Mouse (Mus musculus) heart, adult 10 weeks (tissue): ENCODE results near the gene Dnajb4. TPM values are rescaled to one million over a fixed set of nuclear protein-coding genes. Genes with fewer than 3 reads are reported as not detected.

Experiments
- polyA plus RNA-seq: library from polyadenylated mRNA; stranded (reverse); fragments of 350-450 nt; fragmentation: Illumina TruSeq; extraction: RNeasy Lipid Tissue Mini Kit (QIAGEN cat#74804); gene quantifications from one replicate; pipeline ENCODE4 v1.2.3, GENCODE M21; 2014; ENCODE audit warnings: low read depth, low replicate concordance

Dnajb4 gene
- polyA plus RNA-seq = 109 TPM

GRCm38 (mm10) chr3:152209967-152210634 lies at the start of gene Dnajb4, which contains the start of gene Fubp1:
Gene Dnajb4, minus strand, starts transcription at chr3:152210302.
Gene Fubp1, plus strand, starts transcription at chr3:152210422.

GRCm38 (mm10) chr3:152166099-152166423 lies 44.0 kb downstream of the Dnajb4 start, which contains the start of gene Gipc2:
Gene Gipc2, minus strand, starts transcription at chr3:152166230.

Other genes with a start within 250 kb of the Dnajb4 start
- gene Gipc2, start 44.1 kb downstream of the Dnajb4 start, polyA plus RNA-seq = 3.5 TPM
- 57.9 TPM for gene Fubp1, start 120 bp upstream of the Dnajb4 start, polyA plus RNA-seq
- gene Nexn, start 56.0 kb upstream of the Dnajb4 start, polyA plus RNA-seq = 740 TPM
- gene Miga1, start 130.1 kb upstream of the Dnajb4 start, polyA plus RNA-seq = 12.6 TPM
- 27.8 TPM for gene Usp33, start 136.2 kb upstream of the Dnajb4 start, polyA plus RNA-seq
- 18.7 TPM for gene Zzz3, start 185.2 kb upstream of the Dnajb4 start, polyA plus RNA-seq